Mouse (Mus musculus): ENCODE measurements around the gene Slc16a7.

Slc16a7 gene

DNA sequence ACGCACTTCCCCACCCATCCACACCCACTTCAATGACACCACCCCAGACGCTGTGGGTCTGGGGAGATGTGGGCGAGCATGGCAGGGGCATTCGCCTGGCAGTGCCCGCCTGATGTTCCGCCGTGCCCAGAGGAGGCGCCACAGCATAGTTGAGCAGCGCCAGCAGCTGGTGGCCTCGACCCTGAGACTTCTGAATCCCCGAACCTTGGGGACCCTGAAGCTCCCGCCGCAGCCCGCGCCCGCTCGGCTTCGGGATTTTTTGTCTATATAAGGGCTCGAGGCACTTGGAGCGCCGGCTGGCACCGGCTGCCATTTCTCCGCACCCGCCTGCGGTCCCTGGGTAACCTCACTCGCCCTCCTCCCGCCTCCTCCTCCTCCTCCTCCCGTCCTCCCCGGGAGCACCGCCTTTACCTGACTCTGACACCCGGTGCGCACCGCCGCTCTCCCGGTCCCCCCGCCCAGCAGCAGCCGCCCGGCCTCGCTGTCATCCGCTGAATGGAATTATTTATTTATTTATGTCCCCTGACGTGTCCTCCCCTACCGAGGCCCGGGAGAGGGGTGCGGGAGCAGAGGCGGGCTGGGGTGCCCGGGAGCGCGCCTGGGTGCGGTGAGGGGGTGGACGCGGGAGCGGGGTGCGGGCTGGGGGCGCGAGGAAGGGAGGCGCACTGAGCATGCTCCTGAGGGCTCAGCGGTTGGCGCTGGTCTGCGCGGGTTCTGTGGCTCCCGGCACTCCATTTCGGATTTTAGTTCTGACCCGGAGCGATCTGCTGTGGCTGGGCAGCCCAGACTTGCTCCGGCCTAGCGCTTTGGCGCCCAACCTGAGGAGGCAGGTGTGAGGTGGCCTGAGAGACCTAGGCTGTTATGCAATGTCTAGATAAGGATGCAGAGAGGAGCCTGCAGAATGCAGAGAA, at the start of gene Slc16a7:
Gene Slc16a7, minus strand, starts transcription at position 590 of the 911 bp plus-strand sequence.
- peak; percentile 88 for DNase-seq

DNA sequence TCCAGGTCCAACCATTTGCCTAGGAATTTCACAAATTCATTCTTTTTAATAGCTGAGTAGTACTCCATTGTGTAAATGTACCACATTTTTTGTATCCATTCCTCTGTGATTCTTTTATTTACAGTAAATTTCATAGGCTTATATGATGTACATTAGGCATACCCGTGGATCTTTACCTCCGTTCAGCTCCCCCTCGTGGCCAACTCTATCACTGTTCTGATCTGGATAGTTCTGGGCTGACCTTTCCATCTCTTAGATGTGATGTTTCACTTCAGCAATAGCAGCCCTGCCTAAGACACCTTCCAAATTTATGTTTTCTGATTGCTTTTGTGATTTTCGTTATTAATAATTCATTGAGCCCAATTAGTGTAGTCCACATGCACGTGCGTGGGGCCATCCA, 29.5 kb upstream of the Slc16a7 start:
- no peak for DNase-seq

- DNase-seq = no peak
Observed at GRCm38 (mm10) chr10:125399796-125400195, 10.5 kb upstream of the Slc16a7 start.

- no peak for DNase-seq
Observed at GRCm38 (mm10) chr10:125390011-125390410, 746 bp upstream of the Slc16a7 start.

DNA sequence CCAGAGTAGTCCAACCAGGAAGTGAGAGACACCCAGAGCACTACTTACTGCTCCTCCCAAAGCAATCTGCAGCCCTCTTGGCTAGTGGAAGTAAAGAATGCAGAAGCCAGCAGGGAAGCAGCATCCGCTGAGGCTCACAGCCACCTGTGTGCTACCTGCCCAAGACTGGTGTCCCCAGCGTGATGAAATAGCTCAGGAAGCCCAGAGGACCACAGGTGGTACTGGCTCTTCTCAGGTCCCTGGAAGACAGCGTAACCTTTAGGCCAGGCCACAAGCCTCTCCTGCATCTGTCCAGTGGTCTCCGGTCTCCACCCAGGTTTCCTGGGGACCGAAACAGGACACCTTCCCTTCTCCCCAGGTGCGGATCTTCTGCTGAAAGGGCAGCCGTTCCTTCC, 787 bp downstream of the Slc16a7 start:
- DNase-seq = peak; percentile 44

- DNase-seq = peak; percentile 40
Observed at GRCm38 (mm10) chr10:125387782-125388415, 1.4 kb downstream of the Slc16a7 start.

DNA sequence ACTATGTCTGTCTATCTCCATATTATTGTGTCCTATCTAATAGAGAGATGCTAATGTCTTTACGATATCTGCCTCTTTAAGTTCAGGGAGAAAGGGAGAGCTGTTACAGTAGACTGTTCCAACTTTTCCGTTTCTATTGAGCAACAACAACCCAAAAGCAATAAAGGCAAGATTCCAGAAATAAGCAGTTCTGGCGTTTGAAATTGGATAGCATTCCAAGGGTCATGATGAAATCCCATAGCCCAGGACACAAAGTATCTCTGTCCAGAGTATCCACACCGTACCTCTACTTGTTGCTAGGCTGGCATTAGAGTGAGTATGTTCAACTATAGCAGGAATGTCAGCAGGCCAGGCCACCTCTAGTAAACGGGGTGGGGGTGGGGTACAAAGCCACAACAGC, 13.7 kb downstream of the Slc16a7 start:
- DNase-seq = no peak

DNA sequence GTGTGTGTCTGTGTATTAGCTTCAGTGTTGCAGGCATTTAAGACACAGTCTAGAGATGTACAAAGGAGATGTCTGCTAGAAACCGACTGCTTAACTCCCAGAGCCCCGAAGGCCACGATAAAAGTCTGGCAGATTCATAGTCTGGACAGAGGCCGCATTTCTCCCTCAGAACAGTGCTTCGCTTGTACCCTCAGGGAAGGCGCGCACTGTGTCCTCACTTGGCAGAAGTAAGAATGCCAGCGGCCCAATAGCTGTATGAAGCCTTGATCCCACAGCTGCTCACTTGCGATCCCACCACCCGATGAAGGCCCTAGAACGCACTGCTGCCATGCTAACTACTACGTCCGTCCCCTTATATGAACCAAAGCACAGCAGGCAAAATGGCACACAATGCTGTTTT, 16.6 kb downstream of the Slc16a7 start:
- no peak for DNase-seq

DNA sequence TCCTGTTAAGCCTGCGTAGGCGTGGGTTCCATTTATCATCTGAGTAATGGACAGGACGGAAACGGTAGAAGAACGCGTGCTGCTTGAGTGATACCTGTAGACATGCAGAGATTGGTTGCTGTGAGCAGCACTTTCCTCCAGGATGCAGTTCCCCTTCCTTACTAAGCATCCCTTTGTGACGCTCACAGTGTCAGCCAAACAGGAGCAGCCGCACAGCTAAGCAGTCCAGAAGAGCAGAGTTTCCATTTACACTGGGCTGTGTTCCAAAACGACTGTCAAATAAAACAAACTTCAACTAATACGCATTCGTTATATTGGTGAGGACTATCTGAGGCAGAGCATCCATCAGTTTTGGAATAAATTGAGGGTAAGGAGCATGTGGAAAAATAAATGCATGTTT, 17.8 kb downstream of the Slc16a7 start:
- no peak for DNase-seq

DNA sequence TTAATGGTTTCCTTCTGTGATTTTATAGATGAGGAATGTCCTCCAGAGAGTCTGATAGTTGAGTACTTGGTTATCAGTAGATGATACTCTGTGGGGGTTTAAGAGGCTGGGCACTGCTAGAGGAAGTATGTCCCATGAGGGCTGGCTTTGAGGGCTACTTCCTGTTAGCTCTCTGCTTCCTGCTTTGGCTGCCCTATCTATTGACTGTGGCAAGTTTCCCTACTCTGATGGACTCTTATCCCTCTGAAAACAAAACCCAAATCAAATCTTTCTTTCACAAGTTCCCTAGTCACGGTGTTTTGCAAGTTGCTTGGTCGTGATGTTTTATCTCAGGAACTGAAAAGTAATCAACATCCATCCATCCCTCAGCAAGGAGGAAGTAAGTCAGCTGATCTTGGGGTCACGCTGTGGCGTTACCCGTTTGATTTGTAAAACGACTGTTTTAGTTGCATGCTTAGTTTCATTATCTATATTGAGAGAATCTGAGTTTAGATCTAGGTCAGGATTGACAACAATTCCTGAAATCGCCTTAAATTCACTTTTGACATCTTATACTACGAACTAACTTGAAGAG, 19.1 kb downstream of the Slc16a7 start:
- no peak for DNase-seq

DNA sequence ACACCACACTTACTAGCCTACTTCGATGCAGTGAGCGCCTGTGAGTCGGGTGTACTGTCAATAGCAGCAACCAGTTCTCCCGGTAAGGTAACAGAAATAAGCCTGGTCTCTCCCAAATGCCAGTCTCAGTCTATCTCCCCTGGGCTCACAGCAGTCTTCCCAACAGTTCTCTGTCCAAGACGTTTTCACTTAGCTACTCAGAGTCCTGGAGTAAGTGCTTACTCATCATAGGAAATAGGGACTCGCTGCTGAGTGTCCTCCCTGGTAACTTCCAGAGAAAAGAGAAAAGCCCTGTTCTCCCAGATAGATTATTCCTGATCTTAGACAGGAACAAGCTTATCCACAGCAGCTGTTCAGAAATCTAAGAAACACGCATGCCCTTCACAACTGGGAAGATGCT, 30.8 kb downstream of the Slc16a7 start:
- no peak for DNase-seq

GRCm38 (mm10) chr10:125352805-125353204, 36.5 kb downstream of the Slc16a7 start:
- no peak for DNase-seq

DNA sequence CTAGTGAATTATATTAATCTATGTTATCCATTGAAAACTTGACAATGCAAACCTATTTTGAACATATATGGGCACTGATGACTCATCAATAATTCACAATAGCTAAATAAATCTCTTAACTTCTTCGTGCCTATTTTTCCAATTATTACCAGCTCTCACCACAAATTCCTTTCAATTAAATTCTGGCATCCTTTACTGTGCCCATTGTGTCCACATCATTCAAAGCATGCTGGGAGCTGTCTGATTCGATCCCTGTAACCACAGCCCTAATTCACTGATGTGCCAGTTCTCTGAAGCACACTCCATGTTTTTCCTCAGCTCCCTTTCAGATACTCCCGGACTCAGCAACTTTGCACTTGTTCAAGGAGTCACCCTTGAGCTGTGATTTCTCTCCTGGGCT, 41.1 kb downstream of the Slc16a7 start:
- DNase-seq = no peak

GRCm38 (mm10) chr10:125347149-125347548, 42.1 kb downstream of the Slc16a7 start:
- no peak for DNase-seq

DNA sequence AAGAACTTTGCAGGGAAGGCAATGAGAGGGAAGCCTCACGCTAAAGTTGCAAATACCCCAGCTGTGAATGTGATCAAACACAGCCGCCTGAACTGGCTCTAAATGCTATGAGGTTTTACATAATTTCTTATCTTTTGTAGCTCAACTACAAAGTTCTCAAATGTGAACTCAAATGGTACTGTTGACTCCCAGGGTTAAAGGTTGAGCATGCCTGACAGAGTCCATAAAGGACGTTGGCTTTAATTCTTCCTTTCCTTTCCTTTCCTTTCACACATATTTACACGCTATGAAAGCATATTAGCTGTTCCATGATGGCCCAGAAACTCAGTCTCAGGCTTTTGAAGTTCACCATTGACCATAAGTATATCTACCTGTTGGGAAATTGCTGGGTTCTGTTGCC, 42.9 kb downstream of the Slc16a7 start:
- DNase-seq = no peak

- no peak for DNase-seq
Observed at GRCm38 (mm10) chr10:125345583-125345982, 43.7 kb downstream of the Slc16a7 start.

DNA sequence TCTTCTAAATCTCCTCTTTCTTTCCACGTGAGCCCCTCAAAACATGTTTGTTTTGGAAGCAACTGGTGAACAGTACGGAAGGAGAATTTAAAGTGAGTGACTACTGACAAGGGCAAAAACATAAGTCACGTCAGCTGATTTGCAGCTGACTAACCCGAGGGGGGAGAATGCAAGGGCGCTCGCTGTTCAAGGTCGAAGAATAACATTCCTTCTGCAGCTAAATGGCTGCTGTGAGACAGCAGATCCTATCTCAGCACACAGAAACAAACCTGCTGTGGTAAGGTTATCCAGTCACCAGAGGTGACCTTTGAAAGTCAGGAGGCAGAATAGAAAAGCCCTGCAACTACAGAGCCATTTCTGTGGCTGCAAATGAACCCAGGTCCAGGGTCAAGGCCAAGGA, 47.1 kb downstream of the Slc16a7 start:
- no peak for DNase-seq

DNA sequence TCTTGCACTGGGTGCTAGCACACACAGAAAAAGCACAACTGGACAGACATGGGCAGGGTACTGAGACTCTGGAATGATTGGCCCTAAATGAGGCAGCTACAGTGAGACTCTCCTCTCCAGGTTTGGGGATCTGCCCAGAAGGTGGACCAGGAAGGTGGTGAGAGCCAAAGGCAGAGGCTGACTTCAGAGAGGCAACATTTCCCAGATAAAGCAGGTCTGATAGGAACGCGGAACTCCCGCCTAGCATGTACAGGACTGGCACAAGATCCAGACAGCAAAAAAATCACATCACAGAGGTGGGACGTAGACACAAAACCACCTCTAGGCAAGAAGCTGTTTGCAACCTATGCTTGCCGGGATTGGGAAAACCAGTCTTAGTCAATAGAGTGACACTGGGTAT, 55.5 kb downstream of the Slc16a7 start:
- DNase-seq = no peak

- no peak for DNase-seq
Observed at GRCm38 (mm10) chr10:125331334-125331733, 57.9 kb downstream of the Slc16a7 start.

DNA sequence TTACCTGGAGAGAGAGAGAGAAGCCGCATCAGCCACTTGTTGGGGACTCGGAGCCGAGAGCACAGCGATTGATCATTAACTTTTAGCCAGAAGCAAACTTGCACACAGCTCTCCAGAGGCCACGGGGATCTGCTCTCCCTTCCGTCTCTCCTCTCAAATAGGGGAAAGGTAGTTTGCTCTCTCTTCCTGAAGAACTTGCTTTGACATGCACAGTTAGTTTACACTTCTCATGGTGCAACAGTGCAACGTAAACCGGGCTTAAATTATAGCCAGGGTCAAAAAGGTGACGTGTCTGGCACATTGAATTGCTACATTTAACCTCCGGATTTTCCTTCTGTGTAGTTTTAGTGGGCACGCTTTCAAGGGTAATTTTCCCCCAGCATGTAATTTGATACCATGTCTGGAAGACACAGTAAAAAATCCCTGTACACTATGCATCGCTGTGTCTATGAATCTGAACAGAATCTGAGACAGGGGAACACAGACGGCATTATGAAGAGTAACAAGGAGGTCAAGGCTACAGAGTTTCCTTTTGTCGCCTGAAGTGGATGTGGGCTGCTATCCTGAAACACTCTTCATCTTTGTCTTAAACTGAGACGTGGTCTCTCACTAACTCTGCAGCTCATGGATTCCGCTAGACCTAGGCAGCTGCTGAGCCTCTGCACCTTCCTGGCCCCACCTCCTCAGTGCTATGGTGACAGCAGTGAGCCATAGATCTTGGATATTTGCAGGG, 60.8 kb downstream of the Slc16a7 start:
- no peak for DNase-seq

DNA sequence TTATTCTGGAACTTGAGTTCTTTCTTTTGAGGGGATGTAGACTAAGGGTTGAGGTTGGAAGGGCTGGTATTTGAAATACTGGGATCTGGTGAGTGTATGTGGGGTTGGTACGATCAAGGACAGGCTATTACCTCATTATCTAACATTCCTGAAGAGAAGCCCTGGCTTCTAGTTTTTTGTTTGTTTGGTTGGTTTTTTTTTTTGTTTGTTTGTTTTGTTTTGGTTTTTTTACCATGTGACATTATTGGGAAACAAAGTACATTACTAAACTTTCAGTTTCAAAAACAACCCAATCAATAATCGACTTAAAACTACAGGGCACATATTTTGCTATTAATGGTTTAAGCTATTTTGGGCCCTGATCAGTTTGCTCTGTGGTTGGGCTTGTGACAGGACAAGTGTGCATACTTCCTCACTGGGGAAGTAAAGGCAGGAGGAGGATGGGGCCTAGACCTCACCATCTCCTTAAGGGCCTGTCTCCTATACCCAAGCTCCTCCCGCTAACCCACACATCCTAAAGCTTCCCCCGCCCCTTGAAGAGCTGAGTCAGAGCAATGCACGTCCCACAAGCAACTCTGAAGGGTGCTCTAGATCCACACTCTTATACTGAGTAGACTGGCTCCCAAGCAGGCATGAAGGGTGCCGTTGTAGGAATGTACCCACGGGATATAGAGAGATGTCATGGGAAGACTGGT, 64.2 kb downstream of the Slc16a7 start:
- no peak for DNase-seq

GRCm38 (mm10) chr10:125324149-125324834, 65.0 kb downstream of the Slc16a7 start:
- no peak for DNase-seq
